Mouse (Mus musculus) spleen, adult 2 months (tissue): ENCODE data around the gene Edar. TPM values are rescaled to one million over a fixed set of nuclear protein-coding genes. Genes with fewer than 3 reads are reported as not detected.
A peak's percentile ranks its signal among the peaks of the same experiment; 100 is the strongest.

Experiments
- DNase-seq, 2 experiments: peaks; one replicate each; pipeline versions ENCODE4 v3.0.0 to v3.0.0-alpha.2; 2012 to 2021; ENCODE audit warnings: low spot score in 2 of 2, low read depth in 1 of 2
- H3K27ac ChIP-seq: fragments of 200-500 bp; 2 replicates; pipeline ENCODE4 v1.5.1; 2012; ENCODE audit warnings: low read length, inconsistent platforms; ENCODE audit not compliant: insufficient read depth
- H3K27me3 ChIP-seq: fragments of 200-500 bp; 2 replicates; pipeline ENCODE4 v1.6.1; 2012; ENCODE audit warnings: mild to moderate bottlenecking, moderate library complexity, low read length, inconsistent platforms; ENCODE audit not compliant: control insufficient read depth, insufficient read depth
- H3K36me3 ChIP-seq: fragments of 200-500 bp; 2 replicates; pipeline ENCODE4 v1.6.1; 2012; ENCODE audit warnings: mild to moderate bottlenecking, low read length, inconsistent platforms; ENCODE audit not compliant: control insufficient read depth, insufficient read depth
- H3K4me1 ChIP-seq: fragments of 200-500 bp; 2 replicates; pipeline ENCODE4 v1.6.1; 2011; ENCODE audit warnings: inconsistent platforms; ENCODE audit not compliant: control insufficient read depth, insufficient read depth, insufficient read length
- H3K4me3 ChIP-seq: fragments of 200-500 bp; 2 replicates; pipeline ENCODE4 v1.5.1; 2011; ENCODE audit warnings: mild to moderate bottlenecking, inconsistent platforms; ENCODE audit not compliant: insufficient read depth, insufficient read length; ENCODE audit errors: extremely low read depth
- CTCF ChIP-seq: fragments of 200-500 bp; IDR thresholded peaks from 2 replicates; pipeline ENCODE4 v1.5.1; 2011; ENCODE audit warnings: mild to moderate bottlenecking, inconsistent platforms; ENCODE audit not compliant: insufficient read depth, insufficient read length, insufficient replicate concordance; ENCODE audit errors: extremely low read depth
- POLR2A ChIP-seq: fragments of 200-500 bp; IDR thresholded peaks from 2 replicates; pipeline ENCODE4 v1.6.1; 2011; ENCODE audit warnings: low read depth, low read length, inconsistent platforms
- WGBS: fragments of 180-500 bp; shearing (Covaris S2); methylation state at CpG from one replicate; pipeline ENCODE4 v1.1.7; 2018; 5-methylcytosine and 5-hydroxymethylcytosine counted together
- polyA plus RNA-seq: library from polyadenylated mRNA; depleted of rRNA; stranded (reverse); fragments of >200 nt; gene quantifications from 2 replicates; pipeline ENCODE4 v1.2.3, GENCODE M21; 2012; rRNA removed

Edar gene
- polyA plus RNA-seq, 1 experiment: 0.72 TPM

DNA sequence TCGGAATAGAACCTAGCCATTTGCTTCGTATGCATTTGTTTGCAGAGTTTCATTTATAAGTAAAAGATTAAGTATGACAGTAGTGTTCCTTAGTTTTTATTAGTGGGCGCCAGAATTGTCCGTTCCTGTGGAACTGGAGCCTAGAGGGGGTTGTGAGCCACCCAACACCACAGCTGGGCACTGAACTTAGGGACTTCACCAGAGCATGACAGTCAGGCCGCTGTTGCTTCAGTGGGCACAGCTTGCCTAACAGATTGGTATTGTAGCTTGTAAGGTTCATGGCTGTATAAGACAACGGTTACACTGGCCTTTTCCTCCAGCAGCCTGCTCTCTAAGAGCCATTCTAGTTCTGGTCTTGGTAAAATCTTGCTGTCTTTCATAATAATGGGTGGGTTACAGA lies 114.9 kb downstream of the Edar start:
- 85% methylated on average over 6 of the region's 6 CpGs for WGBS
- DNase-seq: no peak
- TF ChIP-seq CTCF: no peak
- no peak for TF ChIP-seq POLR2A
- H3K36me3 ChIP-seq: no peaks in the 10 kb centered on the region
- no peak overlapping the region for H3K27ac ChIP-seq
- H3K4me3 ChIP-seq: no peak overlapping the region
- H3K27me3 ChIP-seq: no peaks in the 10 kb centered on the region
- H3K4me1 ChIP-seq: no peaks in the 10 kb centered on the region

DNA sequence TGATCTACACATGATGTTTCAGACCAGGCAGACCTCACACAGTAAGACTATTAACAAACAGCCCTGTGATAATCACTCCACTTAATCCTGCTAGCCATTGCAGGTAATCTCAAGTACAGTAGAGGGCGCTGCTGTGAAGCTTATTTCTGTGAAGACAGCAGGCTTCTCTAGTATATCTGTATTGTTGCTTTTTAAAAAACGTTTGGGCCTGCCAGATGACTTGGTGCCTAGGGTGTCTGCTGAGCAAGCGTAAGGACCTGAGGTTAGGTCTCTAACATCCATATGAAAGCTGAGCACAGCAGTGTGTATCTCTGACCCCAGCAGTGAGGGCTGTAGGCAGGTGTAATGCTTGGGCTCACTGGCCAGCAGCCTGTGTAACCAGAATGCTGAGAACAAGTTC lies 115.6 kb downstream of the Edar start:
- TF ChIP-seq CTCF (no peak), POLR2A (no peak)
- no peak overlapping the region for H3K4me3 ChIP-seq
- WGBS: 32% methylated on average over 3 of the region's 3 CpGs
- DNase-seq: no peak
- no peaks in the 10 kb centered on the region for H3K27me3 ChIP-seq
- no peaks in the 10 kb centered on the region for H3K36me3 ChIP-seq
- no peaks in the 10 kb centered on the region for H3K4me1 ChIP-seq
- no peak overlapping the region for H3K27ac ChIP-seq

DNA sequence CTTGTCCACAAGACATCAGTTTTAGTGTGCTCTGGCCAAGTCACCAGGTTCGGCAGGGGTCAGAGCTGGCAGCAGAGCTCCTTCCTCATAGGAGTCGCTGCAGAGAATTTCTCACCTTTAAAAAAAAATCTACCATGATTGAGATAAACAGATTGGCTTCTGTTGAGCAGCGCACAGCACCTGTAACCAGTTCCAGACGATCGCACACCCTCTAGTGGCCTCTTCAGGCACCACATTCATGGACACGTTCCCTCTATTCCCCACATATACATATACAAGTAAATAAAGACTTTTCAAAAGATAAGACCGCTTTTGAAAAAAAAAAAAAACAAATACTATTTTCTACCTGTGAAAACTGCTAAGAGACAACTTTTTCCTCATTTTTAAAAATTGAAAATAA lies 116.4 kb downstream of the Edar start:
- TF ChIP-seq POLR2A (no peak), CTCF (0 out of 2 replicates have a peak, but pooled peaks have one; percentile 7)
- H3K27me3 ChIP-seq: no peaks in the 10 kb centered on the region
- 39% methylated on average over 7 of the region's 7 CpGs for WGBS
- H3K4me3 ChIP-seq: no peak overlapping the region
- H3K4me1 ChIP-seq: no peaks in the 10 kb centered on the region
- H3K27ac ChIP-seq: no peak overlapping the region
- DNase-seq: peak in 1 of 2 experiments; percentile 17
- no peaks in the 10 kb centered on the region for H3K36me3 ChIP-seq

DNA sequence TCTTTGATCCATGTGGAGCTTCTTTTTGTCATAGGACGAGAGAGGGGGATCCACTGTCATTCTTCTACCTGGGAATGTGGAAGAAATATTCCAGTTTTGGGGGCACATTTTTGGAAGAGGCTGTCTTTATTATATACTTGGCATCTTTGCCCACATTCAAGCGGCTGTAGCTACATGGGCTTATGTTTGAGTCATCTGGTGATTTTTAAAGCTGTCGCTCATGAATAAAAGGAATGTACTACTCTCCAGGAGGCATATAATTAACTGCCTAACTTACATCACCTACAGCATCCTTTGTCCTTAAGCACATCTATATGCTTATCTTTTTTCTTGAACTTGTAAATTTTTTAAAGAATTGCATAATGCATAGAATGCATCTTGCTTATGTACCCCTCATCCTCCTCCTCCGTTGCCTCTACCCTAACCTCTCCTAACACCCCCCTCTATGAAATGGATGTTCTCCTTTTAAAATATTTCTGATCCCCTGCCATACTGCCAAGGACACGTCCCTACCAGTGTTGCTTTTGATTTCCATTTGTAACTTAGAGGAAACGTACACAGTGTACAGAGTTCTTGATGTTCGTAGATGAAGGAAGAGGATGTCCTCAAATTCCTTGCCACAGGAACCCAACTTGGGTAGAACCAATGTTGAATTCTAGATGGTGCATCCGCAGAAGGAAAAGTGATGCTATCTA lies 120.6 kb downstream of the Edar start:
- Histone ChIP-seq H3K4me1 (no peaks in the 10 kb centered on the region), H3K27ac (no peak overlapping the region), H3K4me3 (no peak overlapping the region), H3K36me3 (no peaks in the 10 kb centered on the region), H3K27me3 (no peaks in the 10 kb centered on the region)
- DNase-seq: no peak
- TF ChIP-seq CTCF: no peak
- no peak for TF ChIP-seq POLR2A
- WGBS: 90% methylated on average over 8 of the region's 8 CpGs

Other genes starting within 250 kb of the Edar start
- 2.5 and 2.6 TPM in 2 replicates for gene Ranbp2, start 228.7 kb downstream of the Edar start, polyA plus RNA-seq
- gene Ccdc138, start 177.7 kb downstream of the Edar start, polyA plus RNA-seq: 0.14 and 0.22 TPM in 2 replicates
- gene Gm17542, start 42.6 kb upstream of the Edar start, polyA plus RNA-seq: not detected in 2 replicates
- gene Sh3rf3, start 137.7 kb upstream of the Edar start, polyA plus RNA-seq: 1.5 and 2.3 TPM in 2 replicates